Mouse (Mus musculus) kidney, postnatal 0 days (tissue): ENCODE data around the gene Galns. TPM values are rescaled to one million over a fixed set of nuclear protein-coding genes. Genes with fewer than 3 reads are reported as not detected.

Experiments used
- ATAC-seq: fragments of 200-750 bp; cut with Nextera tagmentation; replicated peaks from 2 replicates; pipeline ENCODE4 v1.8.0; 2017; ENCODE audit warnings: low read depth, moderate number of reproducible peaks, moderate TSS enrichment, moderate library complexity; ENCODE audit not compliant: low FRiP score
- DNase-seq: peaks from one replicate; pipeline ENCODE4 v3.0.0-alpha.2; 2016; ENCODE audit warnings: low spot score
- H3K27ac ChIP-seq: fragments of 300-500 bp; sonication (generic); 2 replicates; pipeline ENCODE4 v1.5.1; 2014; ENCODE audit warnings: mild to moderate bottlenecking
- H3K27me3 ChIP-seq: fragments of 300-500 bp; sonication (generic); 2 replicates; pipeline ENCODE4 v1.6.1; 2014; ENCODE audit warnings: low read length, mixed read lengths; ENCODE audit not compliant: insufficient read depth
- H3K36me3 ChIP-seq: fragments of 300-500 bp; sonication (generic); 2 replicates; pipeline ENCODE4 v1.6.1; 2014; ENCODE audit warnings: low read length, mixed read lengths; ENCODE audit not compliant: insufficient read depth
- H3K4me1 ChIP-seq: fragments of 300-500 bp; sonication (generic); replicated peaks from 2 replicates; pipeline ENCODE4 v1.6.1; 2014; ENCODE audit warnings: antibody characterized with exemption, low read length, mixed read lengths; ENCODE audit not compliant: insufficient read depth
- H3K4me2 ChIP-seq: fragments of 300-500 bp; sonication (generic); 2 replicates; pipeline ENCODE4 v1.6.1; 2014; ENCODE audit warnings: mild to moderate bottlenecking, low read length, moderate library complexity, mixed read lengths
- H3K4me3 ChIP-seq: fragments of 300-500 bp; sonication (generic); replicated peaks from 2 replicates; pipeline ENCODE4 v1.5.1; 2014; ENCODE audit warnings: low read depth, low read length
- H3K9ac ChIP-seq: fragments of 300-500 bp; sonication (generic); 2 replicates; pipeline ENCODE4 v1.6.1; 2014; ENCODE audit warnings: low read depth, low read length
- H3K9me3 ChIP-seq: fragments of 300-500 bp; sonication (generic); replicated peaks from 2 replicates; pipeline ENCODE4 v1.6.1; 2016; ENCODE audit warnings: low read length, inconsistent platforms, mixed read lengths
- CTCF ChIP-seq: IDR thresholded peaks from 2 replicates; pipeline ENCODE4 v1.5.1; 2016; ENCODE audit warnings: antibody characterized with exemption, low read depth, mild to moderate bottlenecking, moderate library complexity
- WGBS: fragments of 180-500 bp; shearing (Covaris S2); extraction: QIAGEN DNeasy Blood & Tissue Kit; methylation state at CpG from one replicate; pipeline ENCODE4 v1.1.7; 2014; 5-methylcytosine and 5-hydroxymethylcytosine counted together
- polyA plus RNA-seq: library from polyadenylated mRNA; unstranded; fragments of >200 nt; fragmentation: Nextera tagmentation; extraction: Ambion mirVana; gene quantifications from 2 replicates; pipeline ENCODE4 v1.2.1, GENCODE M21; 2015

Gene Galns
- polyA plus RNA-seq, 1 experiment from 2014 or later: 19.4 TPM

GRCm38 (mm10) chr8:122572751-122573150 is 38.5 kb downstream of the Galns start:
- Histone ChIP-seq H3K9ac (no peak overlapping the region), H3K36me3 (peaks cover 26% of the 10 kb centered on the region), H3K27me3 (no peaks in the 10 kb centered on the region), H3K9me3 (no peaks in the 10 kb centered on the region), H3K27ac (no peak overlapping the region; the same call in 1 of the 2 replicates), H3K4me1 (peaks cover 28% of the 10 kb centered on the region), H3K4me3 (no peak overlapping the region), H3K4me2 (no peak overlapping the region)
- ATAC-seq (no peak), DNase-seq (no peak)
- WGBS: 84% methylated on average over 3 of the region's 3 CpGs
- TF ChIP-seq CTCF: no peak

GRCm38 (mm10) chr8:122571750-122572267 is 39.5 kb downstream of the Galns start:
- H3K27me3 ChIP-seq: no peaks in the 10 kb centered on the region
- peaks cover 28% of the 10 kb centered on the region for H3K4me1 ChIP-seq
- H3K9ac ChIP-seq: no peak overlapping the region
- no peaks in the 10 kb centered on the region for H3K9me3 ChIP-seq
- no peak overlapping the region for H3K4me2 ChIP-seq
- H3K4me3 ChIP-seq: no peak overlapping the region
- no peak overlapping the region for H3K27ac ChIP-seq
- peaks cover 26% of the 10 kb centered on the region for H3K36me3 ChIP-seq
- 90% methylated on average over 17 of the region's 17 CpGs for WGBS
- ATAC-seq (no peak), DNase-seq (no peak)
- no peak for TF ChIP-seq CTCF

GRCm38 (mm10) chr8:122571153-122571552 is 40.1 kb downstream of the Galns start:
- no peak overlapping the region for H3K4me3 ChIP-seq
- 86% methylated on average over 11 of the region's 11 CpGs for WGBS
- no peak for DNase-seq
- ATAC-seq: no peak
- H3K36me3 ChIP-seq: peaks cover 26% of the 10 kb centered on the region
- H3K27ac ChIP-seq: no peak overlapping the region
- H3K27me3 ChIP-seq: no peaks in the 10 kb centered on the region
- peaks cover 29% of the 10 kb centered on the region for H3K4me1 ChIP-seq
- H3K9me3 ChIP-seq: no peaks in the 10 kb centered on the region
- no peak for TF ChIP-seq CTCF
- H3K4me2 ChIP-seq: no peak overlapping the region
- H3K9ac ChIP-seq: no peak overlapping the region

GRCm38 (mm10) chr8:122569996-122570395 is 41.3 kb downstream of the Galns start:
- Histone ChIP-seq H3K9ac (no peak overlapping the region), H3K9me3 (no peaks in the 10 kb centered on the region), H3K4me3 (no peak overlapping the region), H3K27ac (no peak overlapping the region), H3K4me1 (peaks cover 19% of the 10 kb centered on the region), H3K27me3 (no peaks in the 10 kb centered on the region), H3K36me3 (peaks cover 26% of the 10 kb centered on the region), H3K4me2 (no peak overlapping the region)
- no peak for TF ChIP-seq CTCF
- WGBS: 95% methylated on average over 16 of the region's 16 CpGs
- DNase-seq: no peak
- no peak for ATAC-seq

GRCm38 (mm10) chr8:122569329-122569728 is 41.9 kb downstream of the Galns start:
- Histone ChIP-seq H3K9ac (peak overlapping the region; percentile 86), H3K4me2 (peak overlapping the region; percentile 92), H3K27me3 (no peaks in the 10 kb centered on the region), H3K4me3 (peak overlapping the region; percentile 74), H3K9me3 (no peaks in the 10 kb centered on the region), H3K27ac (no peak overlapping the region), H3K4me1 (peaks cover 16% of the 10 kb centered on the region), H3K36me3 (peaks cover 26% of the 10 kb centered on the region)
- DNase-seq: no peak
- ATAC-seq: no peak
- WGBS: 60% methylated on average over 9 of the region's 9 CpGs
- no peak for TF ChIP-seq CTCF

- H3K4me2 ChIP-seq: peak overlapping the region; percentile 92
- TF ChIP-seq CTCF: peak; percentile 29; the same call in 1 of the 2 replicates
- H3K9ac ChIP-seq: peak overlapping the region; percentile 86
- H3K27ac ChIP-seq: no peak overlapping the region
- peaks cover 16% of the 10 kb centered on the region for H3K4me1 ChIP-seq
- DNase-seq: no peak
- peaks cover 26% of the 10 kb centered on the region for H3K36me3 ChIP-seq
- H3K4me3 ChIP-seq: peak overlapping the region; percentile 74
- 11% methylated on average over 10 of the region's 10 CpGs for WGBS
- no peaks in the 10 kb centered on the region for H3K27me3 ChIP-seq
- no peak for ATAC-seq
- H3K9me3 ChIP-seq: no peaks in the 10 kb centered on the region
Measured at GRCm38 (mm10) chr8:122568881-122569309, 42.4 kb downstream of the Galns start.

- DNase-seq: no peak
- under 1% methylated on average over 34 of the region's 34 CpGs for WGBS
- ATAC-seq: peak; percentile 40
- peak overlapping the region; percentile 92 for H3K27ac ChIP-seq
- no peaks in the 10 kb centered on the region for H3K9me3 ChIP-seq
- peaks cover 16% of the 10 kb centered on the region for H3K4me1 ChIP-seq
- TF ChIP-seq CTCF: no peak
- H3K9ac ChIP-seq: peak overlapping the region; percentile 86
- H3K27me3 ChIP-seq: no peaks in the 10 kb centered on the region
- H3K36me3 ChIP-seq: peaks cover 26% of the 10 kb centered on the region
- peak overlapping the region; percentile 74 for H3K4me3 ChIP-seq
- H3K4me2 ChIP-seq: peak overlapping the region; percentile 92
Measured at GRCm38 (mm10) chr8:122568109-122568504, 43.2 kb downstream of the Galns start.
